Mouse (Mus musculus) erythroblast, adult 5-6 weeks (primary cell): ENCODE data around the gene 2410004P03Rik. TPM values are rescaled to one million over a fixed set of nuclear protein-coding genes. Genes with fewer than 3 reads are reported as not detected.
A peak's percentile ranks its signal among the peaks of the same experiment; 100 is the strongest.
"Not testable (repeated sequence)": the region's sequence is repeated elsewhere in the genome, so short reads cannot be mapped to it uniquely, and the experiment has no call there.

Experiments used
- ATAC-seq: replicated peaks from 2 replicates; pipeline ENCODE4 v1.8.0; 2016; ENCODE audit warnings: moderate number of reproducible peaks, mild to moderate bottlenecking, moderate TSS enrichment, inconsistent platforms; ENCODE audit not compliant: poor library complexity, low FRiP score, severe bottlenecking
- total RNA-seq, 2 experiments: library from RNA; stranded (forward) in 1 of 2; stranded (reverse) in 1 of 2; fragments of 150-400 nt in 1 of 2; fragments of 200-764, 138-1000 nt in 1 of 2; gene quantifications; 2 replicates each; pipeline versions ENCODE4 v1.2.3 to v1.2.4; 2015 to 2017; ENCODE audit warnings: low replicate concordance in 2 of 2

Gene 2410004P03Rik
- total RNA-seq, 2 experiments from 2014 or later, result not detected

GRCm38 (mm10) chr12:17024554-17025110 lies 13.1 kb upstream of the 2410004P03Rik start:
- ATAC-seq, result no peak

DNA sequence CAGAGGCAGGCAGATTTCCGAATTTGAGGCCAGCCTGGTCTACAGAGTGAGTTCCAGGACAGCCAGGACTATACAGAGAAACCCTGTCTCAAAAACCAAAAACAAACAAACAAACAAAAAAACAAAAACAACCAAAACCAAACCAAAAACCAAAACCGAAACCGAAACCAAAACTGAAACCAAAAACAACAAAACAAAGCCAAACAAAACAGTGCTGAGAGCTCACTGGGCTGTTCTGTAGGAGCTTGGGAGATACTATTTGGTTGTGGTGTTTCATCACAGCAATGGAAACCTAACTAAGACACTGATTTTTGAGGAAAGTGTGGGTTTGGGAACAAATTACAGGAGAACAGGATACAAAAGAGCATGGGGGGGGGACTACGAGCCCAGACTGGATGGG lies 10.6 kb upstream of the 2410004P03Rik start:
- ATAC-seq, result no peak

DNA sequence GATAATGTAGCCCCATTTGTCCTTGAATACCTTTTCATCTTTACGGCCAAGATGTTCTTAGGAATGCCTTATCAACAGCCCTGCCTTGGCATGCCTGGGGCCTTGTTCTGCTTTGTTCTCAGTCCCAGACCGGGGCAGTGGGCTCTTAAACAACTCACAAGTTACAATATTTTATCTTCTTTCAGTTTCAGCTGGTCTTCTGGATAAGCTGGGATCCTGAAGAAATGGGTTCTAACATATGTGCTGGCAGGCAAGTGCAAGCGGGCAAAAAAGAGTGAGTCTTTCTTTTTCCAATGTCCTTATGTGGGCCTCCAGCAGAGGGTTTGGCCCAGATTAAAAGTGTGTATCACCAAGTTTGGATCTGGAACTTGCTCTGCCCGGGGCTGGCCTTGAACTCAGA lies 9.6 kb upstream of the 2410004P03Rik start:
- ATAC-seq, result not testable (repeated sequence)

GRCm38 (mm10) chr12:17018468-17018867 lies 6.9 kb upstream of the 2410004P03Rik start:
- ATAC-seq, result no peak

DNA sequence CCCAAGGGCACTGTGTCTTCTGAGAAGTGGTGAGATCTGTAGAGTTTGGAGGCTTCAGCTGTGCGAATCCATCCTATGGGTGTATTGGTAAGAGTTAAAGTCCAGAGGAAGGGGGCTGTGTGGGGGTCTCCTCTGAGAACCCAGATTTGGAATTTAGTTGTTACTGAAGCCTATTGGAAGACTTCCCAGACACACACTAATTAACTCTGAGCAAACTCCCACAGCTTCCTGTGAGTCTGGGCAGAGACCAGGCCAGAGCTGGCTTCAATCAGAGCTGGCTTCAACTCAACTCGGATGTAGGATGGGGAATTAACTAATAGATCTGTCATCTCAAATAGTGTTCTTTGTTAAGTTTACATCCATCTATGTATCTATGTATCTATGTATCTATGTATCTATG lies 4.2 kb upstream of the 2410004P03Rik start:
- no peak for ATAC-seq

DNA sequence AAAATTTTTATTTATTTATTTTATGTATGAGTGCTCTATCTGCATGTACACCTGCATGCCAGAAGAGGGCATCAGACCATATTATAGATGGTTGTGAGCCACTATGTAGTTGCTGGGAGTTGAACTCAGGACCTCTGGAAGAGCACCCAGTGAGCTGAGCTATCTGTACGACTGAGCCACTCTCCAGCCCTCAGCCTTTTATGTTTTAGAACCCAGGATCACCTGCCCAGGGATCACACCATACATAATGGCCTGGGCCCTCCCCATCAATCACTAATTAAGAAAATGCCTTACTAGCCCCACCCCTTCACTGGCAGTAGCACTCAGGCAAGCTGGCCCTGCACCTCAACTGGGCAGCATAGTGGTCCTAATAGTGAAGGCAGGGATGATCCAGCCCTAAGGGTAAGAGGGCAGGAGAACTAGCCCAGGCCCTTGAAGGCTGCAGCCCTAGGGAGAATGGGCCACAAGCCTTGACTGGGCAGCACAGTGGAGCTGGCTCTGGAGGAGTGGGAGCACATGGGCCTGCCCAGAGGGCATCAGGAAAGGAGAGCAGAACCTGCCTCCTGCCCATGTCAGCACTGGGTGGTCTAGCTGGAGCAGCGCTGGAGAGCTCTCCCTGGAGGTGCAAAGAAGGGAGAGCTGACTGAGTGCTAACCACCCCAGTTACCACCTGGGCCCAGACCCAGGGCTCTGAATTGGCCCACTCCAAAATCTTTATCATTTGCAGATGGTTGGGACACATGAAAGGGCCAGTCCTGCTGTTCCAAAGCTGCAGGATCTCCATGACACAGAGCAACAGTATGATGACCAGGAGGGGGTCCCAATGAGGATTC lies 756 bp upstream of the 2410004P03Rik start:
- no peak for ATAC-seq

- no peak for ATAC-seq
Measured at GRCm38 (mm10) chr12:17009466-17009865, 2.1 kb downstream of the 2410004P03Rik start.

- no peak for ATAC-seq
Measured at GRCm38 (mm10) chr12:17001211-17001610, 10.3 kb downstream of the 2410004P03Rik start.

DNA sequence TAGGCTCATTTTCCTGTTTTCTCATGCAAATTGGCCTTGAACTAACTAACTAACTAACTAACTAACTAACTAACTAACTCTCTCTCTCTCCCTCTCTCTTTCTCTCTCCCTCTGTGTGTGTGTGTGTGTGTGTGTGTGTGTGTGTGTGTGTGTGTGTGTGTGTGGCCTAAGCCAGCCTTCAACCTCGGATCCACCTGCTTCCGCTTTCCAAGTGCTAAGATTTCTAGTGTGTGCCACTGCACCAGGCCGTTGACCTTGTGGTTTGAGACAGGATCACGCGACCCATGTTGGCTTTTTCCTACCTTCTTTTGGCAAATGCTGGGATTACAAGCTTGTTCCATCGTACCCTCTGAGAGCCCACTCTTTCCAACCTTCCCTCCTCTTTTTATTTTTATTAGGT lies 10.9 kb downstream of the 2410004P03Rik start:
- ATAC-seq, result no peak

GRCm38 (mm10) chr12:16999739-17000497 lies 11.6 kb downstream of the 2410004P03Rik start, which contains the start of gene Pqlc3:
TSS of gene Pqlc3 (minus strand) at chr12:17000408.
- ATAC-seq, result peak; percentile 94

GRCm38 (mm10) chr12:16999146-16999545 lies 12.4 kb downstream of the 2410004P03Rik start:
- ATAC-seq, result 0 out of 2 replicates have a peak, but pooled peaks have one; percentile 31

DNA sequence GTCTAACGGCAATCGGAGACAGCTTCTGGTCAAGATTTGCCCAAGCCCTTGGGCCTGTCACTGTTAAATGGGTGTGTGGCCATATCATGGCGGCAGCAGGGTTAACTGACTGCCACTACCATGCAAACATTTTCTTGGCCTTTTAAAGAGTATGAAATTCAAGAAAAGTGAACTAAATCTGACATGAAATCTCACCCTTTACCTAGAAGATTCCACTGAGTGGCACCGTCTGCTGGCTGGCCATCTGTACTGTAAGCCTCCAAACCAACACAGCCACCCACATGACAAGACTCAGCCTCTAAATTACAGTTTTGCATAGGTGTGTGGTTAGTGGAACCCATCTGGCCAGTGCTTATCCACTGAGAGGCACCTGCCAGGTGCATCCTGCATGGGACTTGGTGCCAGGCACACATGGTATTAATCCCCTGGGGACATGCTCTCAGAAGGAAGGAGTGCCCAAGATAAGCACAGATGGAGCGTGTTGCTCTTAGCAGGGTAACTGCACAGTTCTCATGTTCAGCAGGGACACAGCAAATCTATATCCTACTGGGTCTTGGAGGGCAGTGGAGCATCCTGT lies 14.6 kb downstream of the 2410004P03Rik start:
- no peak for ATAC-seq

DNA sequence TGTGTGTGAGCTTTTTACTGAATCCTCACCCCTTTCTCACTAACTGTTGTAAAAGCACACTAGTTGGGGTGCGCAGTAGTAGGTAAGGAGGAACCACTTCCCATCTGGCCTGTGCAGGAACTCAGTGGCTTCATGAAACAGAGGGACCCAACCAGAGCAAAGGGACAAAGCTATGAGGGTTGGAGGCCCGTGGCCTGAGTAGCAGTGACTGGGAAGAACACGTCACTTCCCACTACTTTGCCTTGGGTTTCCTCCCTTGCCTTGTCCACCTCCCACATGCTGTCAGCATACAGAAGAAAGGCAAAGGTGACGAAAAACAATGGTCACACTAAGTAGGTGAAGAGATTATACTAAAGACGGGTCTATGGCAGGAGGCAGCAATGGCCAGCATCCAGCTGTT lies 15.2 kb downstream of the 2410004P03Rik start:
- ATAC-seq, result no peak

DNA sequence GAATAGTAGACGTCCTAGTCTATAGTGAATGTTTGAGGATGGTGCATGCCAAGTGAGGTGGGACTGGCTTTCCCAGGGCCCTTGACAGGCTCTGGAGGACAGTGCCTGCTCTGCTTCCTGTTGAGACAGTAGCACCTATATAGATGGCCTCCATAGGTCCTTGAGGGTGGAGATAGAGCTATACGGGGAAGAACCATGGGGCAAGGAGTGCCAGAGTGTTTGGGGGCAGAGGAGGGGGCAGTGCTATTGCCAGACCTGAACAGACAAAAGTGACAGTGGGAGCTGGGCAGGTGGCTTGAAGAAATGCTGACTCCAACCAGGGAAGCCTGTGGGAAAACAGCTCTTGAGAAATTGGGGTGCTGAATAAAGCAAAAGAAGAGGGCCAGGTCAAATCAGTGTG lies 17.2 kb downstream of the 2410004P03Rik start:
- ATAC-seq, result no peak

- ATAC-seq, result no peak
Measured at GRCm38 (mm10) chr12:16992355-16992754, 19.2 kb downstream of the 2410004P03Rik start.

DNA sequence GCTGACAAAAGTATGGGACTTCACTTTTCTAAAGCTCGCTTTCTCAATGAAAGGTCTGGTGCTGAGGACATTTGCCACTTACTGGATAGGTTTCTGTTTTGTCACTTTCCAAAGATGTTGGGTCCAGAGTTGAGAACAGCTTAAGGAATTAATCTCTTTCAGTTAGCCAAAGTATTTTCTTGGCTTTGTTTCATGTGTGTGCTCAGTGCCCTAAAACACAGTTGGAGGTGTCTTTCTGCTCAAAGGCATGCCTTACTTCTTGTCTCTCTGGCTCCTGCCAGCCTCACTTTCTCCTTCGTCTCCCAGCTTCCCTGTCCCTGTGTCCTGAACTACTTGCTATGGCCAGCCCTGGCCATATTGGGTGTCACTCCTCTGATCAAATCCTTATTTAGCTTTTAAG lies 20.2 kb downstream of the 2410004P03Rik start:
- no peak for ATAC-seq

GRCm38 (mm10) chr12:16985778-16986177 lies 25.7 kb downstream of the 2410004P03Rik start:
- no peak for ATAC-seq

DNA sequence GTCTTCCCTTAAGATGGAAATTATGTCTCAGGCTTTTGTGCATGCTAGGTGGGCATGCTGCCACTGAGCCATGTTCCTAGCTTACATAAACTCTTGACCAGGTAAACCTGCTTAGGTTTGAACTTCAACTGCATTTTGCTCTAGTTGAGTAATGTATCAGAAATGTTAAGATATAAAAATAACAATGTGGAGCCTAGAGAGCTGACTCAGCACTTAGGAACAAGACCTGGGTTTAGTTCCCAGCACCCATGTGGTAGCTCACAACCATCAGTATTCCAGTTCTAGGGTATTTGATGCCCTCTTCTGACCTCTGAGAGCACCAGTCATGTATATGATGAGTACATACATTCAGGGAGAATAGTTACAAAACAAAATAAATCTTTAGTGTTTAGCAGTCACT lies 34.4 kb downstream of the 2410004P03Rik start:
- no peak for ATAC-seq

DNA sequence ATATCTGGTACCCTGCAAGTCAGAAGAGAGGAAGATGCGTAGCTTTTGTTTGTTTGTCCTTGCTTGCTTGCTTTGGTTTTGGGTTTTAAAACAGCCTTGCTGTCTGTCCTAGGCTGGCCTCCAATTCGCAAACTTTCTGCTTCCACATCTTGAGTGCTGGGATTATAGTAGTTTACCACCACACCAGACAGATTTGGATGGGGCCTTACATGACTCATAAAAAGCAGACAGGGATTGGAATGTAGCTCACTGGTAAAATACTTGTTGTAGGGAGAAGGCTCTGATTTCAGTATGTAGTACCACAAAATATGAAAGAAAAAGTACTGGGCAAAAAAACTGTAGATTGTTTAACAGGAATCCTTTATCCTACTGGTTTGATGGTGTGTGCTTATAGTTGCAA lies 44.7 kb downstream of the 2410004P03Rik start:
- no peak for ATAC-seq

- no peak for ATAC-seq
Measured at GRCm38 (mm10) chr12:16963354-16963753, 48.2 kb downstream of the 2410004P03Rik start.
